Mouse (Mus musculus): ENCODE results near the gene Gpr137.

DNA sequence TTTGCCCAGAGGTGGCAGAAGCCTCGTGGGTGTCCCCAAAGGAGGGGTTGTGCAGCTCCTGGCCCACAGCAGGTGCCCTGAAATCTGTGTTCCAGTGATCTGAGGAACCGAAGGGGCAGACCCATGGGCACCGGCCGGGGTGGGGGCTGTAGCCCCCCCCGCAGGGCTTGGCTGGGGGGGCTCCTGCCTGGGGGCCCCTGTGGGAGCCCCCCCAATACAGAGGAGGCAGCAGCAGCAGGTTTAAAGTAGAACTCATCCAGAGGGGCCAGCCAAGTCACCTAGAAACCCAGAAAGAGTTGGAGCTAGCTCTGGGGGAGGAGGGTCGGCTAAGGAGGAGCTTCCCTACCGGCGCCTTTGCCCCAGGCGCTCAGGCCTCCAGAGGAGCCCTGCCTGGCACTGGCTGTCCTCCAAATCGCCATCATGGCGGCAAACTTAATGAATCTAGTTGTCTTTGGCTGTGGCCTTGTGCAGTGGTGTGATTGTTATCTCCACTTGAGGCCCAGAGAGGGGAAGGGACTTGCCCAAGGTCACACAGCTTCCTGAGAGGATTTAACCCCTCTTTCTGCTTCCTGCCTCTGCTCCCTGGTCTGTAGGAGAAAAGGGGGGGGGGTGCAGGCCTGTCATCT, 28.3 kb upstream of the Gpr137 start:
- no peak for TF ChIP-seq CTCF (IDR thresholded peaks at IDR 0.05; ENCODE audit: control insufficient read depth, insufficient read depth, insufficient read length)
- TF ChIP-seq USF1 (IDR thresholded peaks at IDR 0.05; ENCODE audit: low read depth) = no peak
- no peak for TF ChIP-seq MAX (IDR thresholded peaks at IDR 0.05)
- TF ChIP-seq FOSL1 (IDR thresholded peaks at IDR 0.05; ENCODE audit: insufficient read depth, low read length, poor library complexity, severe bottlenecking) = no peak

Data from C2C12 (cell line).